ENCODE assay signal across 7 mouse cellular contexts in genomic region chr14:25476048-25476447, GRCm38 (mm10). TPM values are rescaled to one million over a fixed set of nuclear protein-coding genes. Genes with fewer than 3 reads are reported as not detected.
DNase-seq lines count a peak whose midpoint lies in the region; ATAC-seq lines count a peak whose summit lies in the region.

No protein-coding gene starts in this region.

- H3K27me3 ChIP-seq in megakaryocyte, embryonic 14.5 days (replicated peaks) = no peaks in the 10 kb centered on the region
- H3K27me3 ChIP-seq in embryonic facial prominence, embryonic 13.5 days = no peaks in the 10 kb centered on the region
- H3K27me3 ChIP-seq in hindbrain, embryonic 13.5 days = no peaks in the 10 kb centered on the region
- H3K27me3 ChIP-seq in neural tube, embryonic 15.5 days (replicated peaks) = no peaks in the 10 kb centered on the region

- H3K27ac ChIP-seq in embryonic facial prominence, embryonic 13.5 days = peak overlapping the region; percentile 60
- peak overlapping the region; percentile 52 for H3K27ac ChIP-seq in hindbrain, embryonic 13.5 days
- peak overlapping the region; percentile 23; the same call in 1 of the 2 replicates for H3K27ac ChIP-seq in neural tube, embryonic 15.5 days (replicated peaks)

- H3K4me3 ChIP-seq in megakaryocyte, embryonic 14.5 days (replicated peaks) = peak overlapping the region; percentile 7
- H3K4me3 ChIP-seq in embryonic facial prominence, embryonic 13.5 days = no peak overlapping the region
- no peak overlapping the region for H3K4me3 ChIP-seq in hindbrain, embryonic 13.5 days
- H3K4me3 ChIP-seq in neural tube, embryonic 15.5 days (replicated peaks) = no peak overlapping the region

- H3K4me2 ChIP-seq in embryonic facial prominence, embryonic 13.5 days = no peak overlapping the region
- H3K4me2 ChIP-seq in hindbrain, embryonic 13.5 days = no peak overlapping the region
- H3K4me2 ChIP-seq in neural tube, embryonic 15.5 days = no peak overlapping the region

- ATAC-seq in megakaryocyte, adult 5-6 weeks (ENCODE audit: poor library complexity, severe bottlenecking) = no peak
- ATAC-seq in embryonic facial prominence, embryonic 13.5 days (ENCODE audit: insufficient number of reproducible peaks, insufficient read depth, low FRiP score, low TSS enrichment, low read depth) = no peak
- ATAC-seq in hindbrain, embryonic 13.5 days (ENCODE audit: low FRiP score) = no peak
- no peak for ATAC-seq in neural tube, embryonic 15.5 days (ENCODE audit: low FRiP score)
- no peak for ATAC-seq in cerebellum, adult (ENCODE audit: insufficient number of reproducible peaks, low FRiP score, low TSS enrichment)

- H3K36me3 ChIP-seq in megakaryocyte, embryonic 14.5 days (replicated peaks; ENCODE audit: low read length) = peaks cover 39% of the 10 kb centered on the region
- H3K36me3 ChIP-seq in embryonic facial prominence, embryonic 13.5 days = 0 out of 2 replicates have a peak, but pooled peaks cover 11% of the 10 kb centered on the region
- 0 out of 2 replicates have a peak, but pooled peaks cover 3% of the 10 kb centered on the region for H3K36me3 ChIP-seq in hindbrain, embryonic 13.5 days
- no peaks in the 10 kb centered on the region for H3K36me3 ChIP-seq in neural tube, embryonic 15.5 days

- peaks cover 100% of the 10 kb centered on the region for H3K4me1 ChIP-seq in megakaryocyte, embryonic 14.5 days
- peaks cover 97% of the 10 kb centered on the region for H3K4me1 ChIP-seq in embryonic facial prominence, embryonic 13.5 days
- peaks cover 100% of the 10 kb centered on the region for H3K4me1 ChIP-seq in hindbrain, embryonic 13.5 days (replicated peaks)
- peaks cover 95% of the 10 kb centered on the region for H3K4me1 ChIP-seq in neural tube, embryonic 15.5 days

- 61% methylated on average over 9 of the region's 9 CpGs for WGBS in embryonic facial prominence, embryonic 13.5 days
- 51% methylated on average over 9 of the region's 9 CpGs for WGBS in hindbrain, embryonic 13.5 days
- WGBS in neural tube, embryonic 15.5 days = 60% methylated on average over 9 of the region's 9 CpGs

- H3K9ac ChIP-seq in embryonic facial prominence, embryonic 13.5 days = no peak overlapping the region
- peak overlapping the region; percentile 53 for H3K9ac ChIP-seq in hindbrain, embryonic 13.5 days
- H3K9ac ChIP-seq in neural tube, embryonic 15.5 days (replicated peaks) = no peak overlapping the region

- no peaks in the 10 kb centered on the region for H3K9me3 ChIP-seq in megakaryocyte, embryonic 14.5 days
- H3K9me3 ChIP-seq in embryonic facial prominence, embryonic 13.5 days = no peaks in the 10 kb centered on the region
- no peaks in the 10 kb centered on the region for H3K9me3 ChIP-seq in hindbrain, embryonic 13.5 days
- no peaks in the 10 kb centered on the region for H3K9me3 ChIP-seq in neural tube, embryonic 15.5 days (replicated peaks)

- DNase-seq in ovary, postnatal 10 days (ENCODE audit: low spot score) = no peak

RNA-seq across cellular contexts. Expression of gene Zmiz1, which starts 17.1 kb away (rescaled TPM):
- polyA plus RNA-seq in megakaryocyte, embryonic 14.5 days (2012; ENCODE audit: insufficient read depth, low replicate concordance) = 18.1 and 54.1 TPM in 2 replicates
- 88.9 and 90.1 TPM in 2 replicates for total RNA-seq in megakaryocyte, adult 5-6 weeks (2015)
- 11.4 and 15.6 TPM in 2 replicates for total RNA-seq in megakaryocyte, adult 5-6 weeks (2017)
- polyA plus RNA-seq in embryonic facial prominence, embryonic 13.5 days (2015; fragmentation: Nextera tagmentation; extraction: Ambion mirVana) = 44.3 and 52.9 TPM in 2 replicates
- 58.5 and 65.3 TPM in 2 replicates for polyA plus RNA-seq in hindbrain, embryonic 13.5 days (2015; fragmentation: Nextera tagmentation; extraction: Ambion mirVana)
- polyA plus RNA-seq in neural tube, embryonic 15.5 days (2015; fragmentation: Nextera tagmentation; extraction: Ambion mirVana) = 51.1 and 54.7 TPM in 2 replicates
